Mouse (Mus musculus): ENCODE measurements around the gene As3mt. TPM values are rescaled to one million over a fixed set of nuclear protein-coding genes. Genes with fewer than 3 reads are reported as not detected.
A peak's percentile ranks its signal among the peaks of the same experiment; 100 is the strongest.

The As3mt gene
- polyA plus RNA-seq, 2 experiments: 16.2 to 26.8 TPM

DNA sequence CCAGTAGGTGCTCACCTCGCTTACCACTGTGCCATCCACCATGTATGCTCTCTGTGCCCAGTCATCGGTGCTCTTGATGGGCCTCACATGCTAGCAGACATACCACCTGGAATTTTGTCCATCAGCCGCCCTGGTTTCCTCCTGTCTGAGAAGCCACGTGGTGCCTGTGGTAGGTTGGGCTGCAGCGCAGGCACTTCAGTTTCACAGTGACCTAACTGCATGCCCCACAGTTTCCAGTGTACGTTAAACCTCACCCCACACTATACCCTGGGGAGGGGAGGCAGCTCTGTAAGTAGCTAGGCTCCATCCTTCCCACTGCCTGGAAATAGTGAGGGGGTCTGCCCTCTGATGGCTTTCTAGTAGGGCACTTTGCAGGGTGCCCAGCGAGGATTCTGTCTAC is 26.4 kb downstream of the As3mt start:
- Histone ChIP-seq H3K9me3 (ENCODE audit: control insufficient read depth, low read length) (no peaks in the 10 kb centered on the region), H3K4me3 (replicated peaks; ENCODE audit: low read length) (no peak overlapping the region), H3K27ac (replicated peaks; ENCODE audit: low read depth, low read length) (no peak overlapping the region), H3K27me3 (ENCODE audit: control insufficient read depth, insufficient read depth, low read length) (no peaks in the 10 kb centered on the region), H3K9ac (ENCODE audit: low read depth, low read length, severe bottlenecking) (no peak overlapping the region), H3K4me1 (ENCODE audit: control insufficient read depth, insufficient read depth, low read length) (no peaks in the 10 kb centered on the region), H3K4me2 (replicated peaks; ENCODE audit: low read depth, low read length, severe bottlenecking) (no peak overlapping the region), H3K36me3 (ENCODE audit: control insufficient read depth, insufficient read depth, low read length) (peaks cover 15% of the 10 kb centered on the region)
- ATAC-seq (ENCODE audit: low FRiP score, low read depth) (no peak), DNase-seq (ENCODE audit: low spot score) (no peak)
- WGBS: 86% methylated on average over 7 of the region's 7 CpGs
- TF ChIP-seq POLR2A (IDR thresholded peaks at IDR 0.05; ENCODE audit: borderline replicate concordance, extremely low read depth, insufficient read depth, insufficient read length): no peak

DNA sequence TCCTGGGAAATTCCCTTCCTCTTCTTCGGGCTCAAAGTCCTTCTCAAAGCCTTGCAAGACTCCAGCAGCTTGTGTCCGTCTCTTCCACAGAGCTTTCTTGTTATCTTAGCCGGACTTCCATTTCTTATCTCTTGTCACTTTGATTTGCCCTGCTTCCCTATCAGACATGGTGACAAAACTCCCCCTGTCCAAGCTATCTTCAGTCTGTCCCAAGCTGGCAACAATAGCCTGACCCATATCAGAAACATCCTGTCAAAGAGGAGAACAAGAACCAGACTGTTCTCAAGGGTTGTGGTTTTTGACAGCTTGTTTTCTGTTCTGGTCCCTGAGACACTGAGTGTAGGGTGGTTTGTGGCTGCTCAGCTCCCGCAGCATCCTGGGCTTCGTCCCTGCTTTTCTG is 28.0 kb downstream of the As3mt start:
- H3K4me1 ChIP-seq (ENCODE audit: control insufficient read depth, insufficient read depth, low read length): no peaks in the 10 kb centered on the region
- ATAC-seq (ENCODE audit: low FRiP score, low read depth) (no peak), DNase-seq (ENCODE audit: low spot score) (no peak)
- H3K9ac ChIP-seq (ENCODE audit: low read depth, low read length, severe bottlenecking): no peak overlapping the region
- no peaks in the 10 kb centered on the region for H3K9me3 ChIP-seq (ENCODE audit: control insufficient read depth, low read length)
- WGBS: 74% methylated on average over 5 of the region's 5 CpGs
- no peaks in the 10 kb centered on the region for H3K27me3 ChIP-seq (ENCODE audit: control insufficient read depth, insufficient read depth, low read length)
- H3K4me2 ChIP-seq (replicated peaks; ENCODE audit: low read depth, low read length, severe bottlenecking): no peak overlapping the region
- peaks cover 16% of the 10 kb centered on the region for H3K36me3 ChIP-seq (ENCODE audit: control insufficient read depth, insufficient read depth, low read length)
- H3K27ac ChIP-seq (replicated peaks; ENCODE audit: low read depth, low read length): no peak overlapping the region
- no peak overlapping the region for H3K4me3 ChIP-seq (replicated peaks; ENCODE audit: low read length)
- no peak for TF ChIP-seq POLR2A (IDR thresholded peaks at IDR 0.05; ENCODE audit: borderline replicate concordance, extremely low read depth, insufficient read depth, insufficient read length)

DNA sequence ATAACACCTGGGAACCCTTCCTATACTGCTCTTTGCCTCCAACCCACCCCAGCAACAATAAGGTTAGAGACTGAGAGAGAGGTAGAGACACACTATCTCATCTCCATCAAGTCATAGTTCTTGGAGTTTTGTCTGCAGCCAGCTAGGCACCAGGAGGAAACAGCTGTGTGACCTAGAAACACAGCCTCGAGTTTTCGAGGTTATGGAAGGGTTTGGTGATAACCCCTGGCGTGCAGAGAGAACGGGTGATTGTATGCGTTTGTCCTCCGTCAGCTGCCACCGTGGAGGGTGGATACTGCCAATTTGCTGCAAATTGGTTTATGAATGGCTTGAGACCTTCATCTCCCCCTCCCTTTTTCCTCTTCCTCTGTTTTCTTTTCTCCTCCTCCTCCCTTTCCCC is 29.8 kb downstream of the As3mt start:
- H3K27me3 ChIP-seq (ENCODE audit: control insufficient read depth, insufficient read depth, low read length): no peaks in the 10 kb centered on the region
- H3K36me3 ChIP-seq (ENCODE audit: control insufficient read depth, insufficient read depth, low read length): peaks cover 16% of the 10 kb centered on the region
- no peak overlapping the region for H3K27ac ChIP-seq (replicated peaks; ENCODE audit: low read depth, low read length)
- H3K9me3 ChIP-seq (ENCODE audit: control insufficient read depth, low read length): no peaks in the 10 kb centered on the region
- H3K4me1 ChIP-seq (ENCODE audit: control insufficient read depth, insufficient read depth, low read length): no peaks in the 10 kb centered on the region
- 74% methylated on average over 7 of the region's 7 CpGs for WGBS
- H3K4me3 ChIP-seq (replicated peaks; ENCODE audit: low read length): no peak overlapping the region
- H3K4me2 ChIP-seq (replicated peaks; ENCODE audit: low read depth, low read length, severe bottlenecking): no peak overlapping the region
- ATAC-seq (ENCODE audit: low FRiP score, low read depth): no peak
- H3K9ac ChIP-seq (ENCODE audit: low read depth, low read length, severe bottlenecking): no peak overlapping the region
- TF ChIP-seq POLR2A (IDR thresholded peaks at IDR 0.05; ENCODE audit: borderline replicate concordance, extremely low read depth, insufficient read depth, insufficient read length): no peak
- DNase-seq (ENCODE audit: low spot score): no peak

DNA sequence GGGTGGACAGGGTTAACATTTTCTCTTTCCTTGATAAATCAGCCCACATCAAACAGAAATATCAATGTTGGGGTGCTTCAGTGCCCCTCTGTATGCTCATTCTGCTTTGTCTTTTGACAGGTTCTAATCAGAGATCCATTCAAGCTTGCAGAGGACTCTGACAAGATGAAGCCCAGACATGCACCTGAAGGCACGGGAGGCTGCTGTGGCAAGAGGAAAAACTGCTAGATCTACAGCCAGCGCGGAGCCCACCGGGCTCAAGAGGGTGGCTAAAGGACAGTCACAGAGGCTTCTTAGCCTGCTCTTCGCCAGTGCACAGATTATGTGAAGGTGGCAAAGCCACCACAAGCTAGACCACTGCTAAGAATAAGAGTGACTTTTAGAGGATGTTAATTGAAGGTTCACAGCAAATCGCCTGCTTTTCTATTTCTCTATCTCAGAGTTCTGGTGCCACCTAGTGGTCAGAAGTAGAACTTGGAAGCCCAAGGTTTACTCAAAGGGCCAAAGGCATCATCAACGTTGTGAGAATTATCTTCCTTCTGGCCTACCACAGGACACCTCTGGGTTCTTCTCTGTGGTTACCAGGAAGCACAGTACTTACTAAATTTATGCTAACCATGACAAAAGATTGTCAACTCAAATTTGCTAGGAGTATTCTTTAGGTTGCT is 33.2 kb downstream of the As3mt start:
- H3K27me3 ChIP-seq (ENCODE audit: control insufficient read depth, insufficient read depth, low read length): no peaks in the 10 kb centered on the region
- peaks cover 16% of the 10 kb centered on the region for H3K36me3 ChIP-seq (ENCODE audit: control insufficient read depth, insufficient read depth, low read length)
- no peak overlapping the region for H3K9ac ChIP-seq (ENCODE audit: low read depth, low read length, severe bottlenecking)
- no peak overlapping the region for H3K4me3 ChIP-seq (replicated peaks; ENCODE audit: low read length)
- no peak for TF ChIP-seq POLR2A (IDR thresholded peaks at IDR 0.05; ENCODE audit: borderline replicate concordance, extremely low read depth, insufficient read depth, insufficient read length)
- H3K27ac ChIP-seq (replicated peaks; ENCODE audit: low read depth, low read length): no peak overlapping the region
- H3K4me2 ChIP-seq (replicated peaks; ENCODE audit: low read depth, low read length, severe bottlenecking): no peak overlapping the region
- no peaks in the 10 kb centered on the region for H3K9me3 ChIP-seq (ENCODE audit: control insufficient read depth, low read length)
- 55% methylated on average over 7 of the region's 7 CpGs for WGBS
- no peaks in the 10 kb centered on the region for H3K4me1 ChIP-seq (ENCODE audit: control insufficient read depth, insufficient read depth, low read length)
- peak; percentile 78 for DNase-seq (ENCODE audit: low spot score)
- ATAC-seq (ENCODE audit: low FRiP score, low read depth): no peak; the same call in 1 of the 2 replicates

DNA sequence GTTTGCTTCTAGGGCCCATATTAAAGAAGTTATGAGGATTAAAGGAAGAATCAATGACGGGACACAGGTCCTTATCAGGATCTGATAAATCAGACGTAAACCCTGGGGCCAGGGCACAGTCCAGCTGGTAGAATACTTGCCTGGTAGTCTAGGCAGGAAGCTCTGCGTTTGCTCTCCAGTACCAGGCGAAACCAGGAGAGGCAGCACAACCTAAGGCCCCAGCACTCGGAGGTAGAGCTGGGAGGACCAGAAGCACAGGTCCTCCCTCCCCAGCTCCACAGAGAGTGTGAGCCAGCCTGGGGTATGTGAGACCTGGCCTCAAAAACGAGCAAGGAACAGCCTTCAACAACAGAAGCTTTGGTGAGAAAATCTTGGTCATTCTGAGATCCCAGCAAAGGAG is 34.3 kb downstream of the As3mt start:
- H3K9ac ChIP-seq (ENCODE audit: low read depth, low read length, severe bottlenecking): no peak overlapping the region
- ATAC-seq (ENCODE audit: low FRiP score, low read depth): no peak
- H3K4me2 ChIP-seq (replicated peaks; ENCODE audit: low read depth, low read length, severe bottlenecking): no peak overlapping the region
- no peaks in the 10 kb centered on the region for H3K9me3 ChIP-seq (ENCODE audit: control insufficient read depth, low read length)
- DNase-seq (ENCODE audit: low spot score): no peak
- no peak overlapping the region for H3K4me3 ChIP-seq (replicated peaks; ENCODE audit: low read length)
- WGBS: 35% methylated on average over 6 of the region's 6 CpGs
- no peak overlapping the region for H3K27ac ChIP-seq (replicated peaks; ENCODE audit: low read depth, low read length)
- H3K27me3 ChIP-seq (ENCODE audit: control insufficient read depth, insufficient read depth, low read length): no peaks in the 10 kb centered on the region
- H3K36me3 ChIP-seq (ENCODE audit: control insufficient read depth, insufficient read depth, low read length): peaks cover 16% of the 10 kb centered on the region
- H3K4me1 ChIP-seq (ENCODE audit: control insufficient read depth, insufficient read depth, low read length): no peaks in the 10 kb centered on the region
- TF ChIP-seq POLR2A (IDR thresholded peaks at IDR 0.05; ENCODE audit: borderline replicate concordance, extremely low read depth, insufficient read depth, insufficient read length): no peak
